Mouse (Mus musculus): ENCODE results near the gene Cdyl2. TPM values are rescaled to one million over a fixed set of nuclear protein-coding genes. Genes with fewer than 3 reads are reported as not detected.

Cdyl2 gene
- polyA plus RNA-seq, 1 experiment, result 4.6 TPM

DNA sequence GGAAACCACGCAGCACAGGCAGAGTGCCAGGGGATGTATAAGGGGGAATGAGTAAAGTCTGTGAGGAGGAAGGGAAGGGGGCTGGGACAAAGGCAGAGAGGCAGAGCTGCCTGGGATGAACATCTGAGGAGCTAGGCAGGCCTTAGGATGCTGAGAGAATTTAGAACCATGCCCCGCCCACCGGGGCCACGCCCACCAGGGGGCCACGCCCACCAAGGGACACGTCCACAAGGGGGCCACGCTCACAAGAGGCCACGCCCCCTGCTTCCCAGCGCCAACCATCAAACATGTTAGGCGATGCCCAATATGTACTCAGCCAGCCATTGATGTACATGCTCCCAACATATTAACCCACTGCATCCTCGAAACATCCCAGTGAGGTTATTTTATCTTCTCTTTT lies 102.7 kb downstream of the Cdyl2 start:
- TF ChIP-seq CTCF (IDR thresholded peaks at IDR 0.05; ENCODE audit: borderline replicate concordance, insufficient read depth, low read length) (no peak), POLR2A (IDR thresholded peaks at IDR 0.05; ENCODE audit: low read depth, low read length) (no peak)
- no peaks in the 10 kb centered on the region for H3K4me1 ChIP-seq (ENCODE audit: control insufficient read depth, insufficient read depth, low read length)
- no peak overlapping the region for H3K27ac ChIP-seq (ENCODE audit: insufficient read depth, low read length)
- no peak overlapping the region for H3K4me3 ChIP-seq (ENCODE audit: insufficient read depth, low read length)

DNA sequence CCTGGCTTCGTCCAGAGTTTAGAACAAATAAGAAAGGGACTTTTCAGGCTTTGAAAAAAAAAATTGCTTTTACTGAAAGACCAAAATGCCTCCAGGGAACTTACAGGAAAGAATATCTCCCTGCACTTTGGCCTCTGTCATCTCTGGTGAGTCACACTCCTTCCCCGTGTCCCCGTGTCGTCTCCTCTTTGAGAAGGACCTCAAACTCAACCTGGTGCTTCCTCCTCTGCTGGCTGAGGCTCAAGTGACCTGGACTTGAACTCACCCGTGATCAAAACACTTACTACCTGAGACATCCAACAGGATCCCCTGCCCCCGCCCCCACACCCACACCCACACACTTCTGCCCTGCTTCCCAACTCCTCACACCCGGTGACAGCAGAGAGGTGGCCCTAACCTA lies 103.8 kb downstream of the Cdyl2 start:
- no peaks in the 10 kb centered on the region for H3K4me1 ChIP-seq (ENCODE audit: control insufficient read depth, insufficient read depth, low read length)
- H3K27ac ChIP-seq (ENCODE audit: insufficient read depth, low read length), result no peak overlapping the region
- TF ChIP-seq POLR2A (IDR thresholded peaks at IDR 0.05; ENCODE audit: low read depth, low read length) (no peak), CTCF (IDR thresholded peaks at IDR 0.05; ENCODE audit: borderline replicate concordance, insufficient read depth, low read length) (no peak)
- H3K4me3 ChIP-seq (ENCODE audit: insufficient read depth, low read length), result no peak overlapping the region

DNA sequence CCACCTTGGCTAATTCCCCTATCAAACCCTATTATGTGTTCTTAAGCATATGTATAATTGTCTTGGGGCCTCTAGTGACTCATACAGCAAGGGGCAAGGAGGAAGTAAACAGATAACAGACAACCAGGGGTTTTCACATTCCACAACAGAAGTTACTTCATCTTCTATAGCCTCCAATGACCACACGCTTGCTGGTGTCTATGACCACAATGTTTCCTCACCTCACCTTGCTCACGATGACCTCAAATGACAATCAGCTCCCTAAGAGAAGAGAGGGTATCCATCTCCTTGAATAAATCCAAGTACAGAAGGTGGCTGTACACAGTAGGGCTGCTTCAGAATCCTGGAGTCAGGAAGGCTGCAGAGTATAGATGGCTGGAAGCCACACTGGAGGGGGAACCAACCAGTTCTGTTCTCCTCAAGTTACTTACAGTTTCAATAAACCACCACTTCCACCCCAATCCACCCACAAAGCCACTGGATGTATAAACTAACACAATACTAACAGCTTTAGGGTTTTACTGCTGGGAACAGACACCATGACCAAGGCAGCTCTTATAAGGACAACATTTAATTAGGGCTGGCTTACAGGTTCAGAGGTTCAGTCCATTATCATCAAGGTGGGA lies 104.8 kb downstream of the Cdyl2 start:
- no peak overlapping the region for H3K27ac ChIP-seq (ENCODE audit: insufficient read depth, low read length)
- no peaks in the 10 kb centered on the region for H3K4me1 ChIP-seq (ENCODE audit: control insufficient read depth, insufficient read depth, low read length)
- TF ChIP-seq CTCF (IDR thresholded peaks at IDR 0.05; ENCODE audit: borderline replicate concordance, insufficient read depth, low read length) (no peak), POLR2A (IDR thresholded peaks at IDR 0.05; ENCODE audit: low read depth, low read length) (no peak)
- no peak overlapping the region for H3K4me3 ChIP-seq (ENCODE audit: insufficient read depth, low read length)

- no peak for TF ChIP-seq CTCF (IDR thresholded peaks at IDR 0.05; ENCODE audit: borderline replicate concordance, insufficient read depth, low read length)
- no peak for TF ChIP-seq POLR2A (IDR thresholded peaks at IDR 0.05; ENCODE audit: low read depth, low read length)
- no peak overlapping the region for H3K4me3 ChIP-seq (ENCODE audit: insufficient read depth, low read length)
- no peak overlapping the region for H3K27ac ChIP-seq (ENCODE audit: insufficient read depth, low read length)
- 0 out of 2 replicates have a peak, but pooled peaks cover 3% of the 10 kb centered on the region for H3K4me1 ChIP-seq (ENCODE audit: control insufficient read depth, insufficient read depth, low read length)
Observed at GRCm38 (mm10) chr8:116623591-116623990, 109.2 kb downstream of the Cdyl2 start.

DNA sequence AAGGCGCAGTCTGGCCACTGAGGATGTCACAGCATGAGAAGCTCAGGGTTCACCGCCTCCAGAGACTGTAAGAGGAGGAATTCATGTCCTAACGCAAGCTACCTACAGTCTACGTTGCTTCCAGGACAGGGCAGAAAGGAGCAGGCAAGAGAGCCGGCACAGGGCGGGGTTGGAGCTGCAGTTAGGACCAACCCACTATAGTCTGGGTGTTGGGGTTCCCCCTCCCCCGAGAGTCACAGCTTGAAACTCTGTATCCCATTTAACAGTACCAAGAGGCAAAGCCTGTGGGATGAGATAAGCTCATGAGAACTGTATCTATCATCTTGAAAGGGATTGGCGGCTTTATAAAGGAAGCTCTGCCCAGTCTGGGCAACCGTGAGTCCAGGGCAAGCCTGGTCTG lies 110.5 kb downstream of the Cdyl2 start:
- H3K4me1 ChIP-seq (ENCODE audit: control insufficient read depth, insufficient read depth, low read length), result 0 out of 2 replicates have a peak, but pooled peaks cover 7% of the 10 kb centered on the region
- H3K4me3 ChIP-seq (ENCODE audit: insufficient read depth, low read length), result no peak overlapping the region
- TF ChIP-seq POLR2A (IDR thresholded peaks at IDR 0.05; ENCODE audit: low read depth, low read length) (no peak), CTCF (IDR thresholded peaks at IDR 0.05; ENCODE audit: borderline replicate concordance, insufficient read depth, low read length) (no peak)

DNA sequence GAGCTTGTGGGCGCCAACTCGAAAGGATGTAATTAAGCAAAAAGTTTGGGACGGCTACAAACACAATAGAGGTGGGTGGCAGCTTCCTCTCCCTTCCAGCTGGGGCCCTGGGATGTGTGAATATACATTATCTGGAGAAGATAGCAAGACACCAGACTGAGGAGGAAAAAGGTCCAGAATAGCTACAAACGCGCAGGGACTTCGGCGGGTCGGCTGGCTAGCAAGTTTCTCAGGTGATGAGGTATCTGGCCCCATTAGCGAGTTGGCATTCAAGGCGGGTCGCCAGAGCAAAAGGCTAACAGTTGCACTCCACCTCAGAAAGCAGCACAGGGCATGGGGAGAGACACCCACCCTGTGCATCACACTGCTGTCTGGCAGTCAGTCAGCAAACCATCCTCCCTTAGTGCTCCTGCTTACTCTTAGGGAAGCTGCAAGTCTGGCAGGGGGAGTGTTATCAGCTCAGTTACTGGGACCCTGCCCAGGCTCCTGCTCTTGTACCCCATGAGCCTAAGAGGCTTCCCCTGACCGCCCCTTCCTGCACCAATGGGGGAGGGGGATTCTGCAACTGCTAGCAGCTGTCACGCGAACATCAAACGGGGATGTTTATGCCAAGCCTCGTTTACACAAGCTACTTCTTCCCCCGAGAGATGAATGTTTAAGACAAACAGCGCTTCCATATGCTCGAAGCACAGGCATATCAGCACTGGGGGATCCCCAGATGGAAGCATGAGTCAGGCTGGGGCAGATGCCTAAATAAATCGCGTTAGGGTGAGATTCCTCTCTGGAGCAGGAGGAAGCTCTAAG lies 111.4 kb downstream of the Cdyl2 start:
- H3K27ac ChIP-seq (ENCODE audit: insufficient read depth, low read length), result no peak overlapping the region
- TF ChIP-seq CTCF (IDR thresholded peaks at IDR 0.05; ENCODE audit: borderline replicate concordance, insufficient read depth, low read length), result no peak
- TF ChIP-seq POLR2A (IDR thresholded peaks at IDR 0.05; ENCODE audit: low read depth, low read length), result no peak
- H3K4me3 ChIP-seq (ENCODE audit: insufficient read depth, low read length), result no peak overlapping the region
- 0 out of 2 replicates have a peak, but pooled peaks cover 7% of the 10 kb centered on the region for H3K4me1 ChIP-seq (ENCODE audit: control insufficient read depth, insufficient read depth, low read length)

More for the DNA sequence above, 110.5 kb downstream of the Cdyl2 start:
- no peak overlapping the region for H3K27ac ChIP-seq (ENCODE audit: insufficient read depth, low read length)

DNA sequence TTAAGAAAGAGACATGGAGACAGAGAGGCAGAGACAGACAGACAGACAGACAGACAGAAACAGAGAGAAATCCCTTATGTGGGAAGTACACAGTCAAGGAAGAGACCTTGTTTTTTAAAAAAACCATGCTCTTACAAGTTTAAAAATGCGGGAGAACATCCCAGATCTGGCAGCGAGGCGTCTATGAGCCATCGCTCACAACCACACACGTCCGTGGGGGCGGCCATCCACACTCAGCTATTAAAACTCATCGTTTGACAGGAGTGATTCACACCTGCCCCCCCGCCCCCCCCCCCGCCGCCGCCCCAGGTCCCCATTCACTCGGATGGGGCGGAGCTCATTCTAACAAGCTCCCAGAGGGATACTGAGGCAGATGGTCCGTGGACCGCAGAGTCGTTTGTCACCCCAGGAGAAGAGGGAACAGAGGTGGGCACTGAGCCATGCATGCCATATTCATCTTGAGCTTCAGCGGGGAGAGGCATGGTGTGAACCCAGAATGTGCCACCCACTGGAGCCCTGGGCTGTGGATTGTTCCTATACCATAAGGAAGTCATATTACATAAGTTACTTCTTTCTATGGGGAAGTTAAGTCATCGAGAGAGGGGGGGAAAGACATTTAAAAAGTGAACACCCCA lies 113.0 kb downstream of the Cdyl2 start:
- no peak for TF ChIP-seq CTCF (IDR thresholded peaks at IDR 0.05; ENCODE audit: borderline replicate concordance, insufficient read depth, low read length)
- TF ChIP-seq POLR2A (IDR thresholded peaks at IDR 0.05; ENCODE audit: low read depth, low read length), result no peak
- H3K27ac ChIP-seq (ENCODE audit: insufficient read depth, low read length), result no peak overlapping the region
- H3K4me3 ChIP-seq (ENCODE audit: insufficient read depth, low read length), result no peak overlapping the region
- 0 out of 2 replicates have a peak, but pooled peaks cover 7% of the 10 kb centered on the region for H3K4me1 ChIP-seq (ENCODE audit: control insufficient read depth, insufficient read depth, low read length)

GRCm38 (mm10) chr8:116619221-116619620 lies 113.6 kb downstream of the Cdyl2 start:
- TF ChIP-seq POLR2A (IDR thresholded peaks at IDR 0.05; ENCODE audit: low read depth, low read length) (no peak), CTCF (IDR thresholded peaks at IDR 0.05; ENCODE audit: borderline replicate concordance, insufficient read depth, low read length) (no peak)
- H3K4me1 ChIP-seq (ENCODE audit: control insufficient read depth, insufficient read depth, low read length), result 0 out of 2 replicates have a peak, but pooled peaks cover 7% of the 10 kb centered on the region
- no peak overlapping the region for H3K4me3 ChIP-seq (ENCODE audit: insufficient read depth, low read length)
- H3K27ac ChIP-seq (ENCODE audit: insufficient read depth, low read length), result no peak overlapping the region

GRCm38 (mm10) chr8:116618797-116619196 lies 114.0 kb downstream of the Cdyl2 start:
- H3K4me1 ChIP-seq (ENCODE audit: control insufficient read depth, insufficient read depth, low read length), result 0 out of 2 replicates have a peak, but pooled peaks cover 7% of the 10 kb centered on the region
- H3K27ac ChIP-seq (ENCODE audit: insufficient read depth, low read length), result peak overlapping the region; percentile 29; the same call in 1 of the 2 replicates
- H3K4me3 ChIP-seq (ENCODE audit: insufficient read depth, low read length), result no peak overlapping the region
- TF ChIP-seq CTCF (IDR thresholded peaks at IDR 0.05; ENCODE audit: borderline replicate concordance, insufficient read depth, low read length) (no peak), POLR2A (IDR thresholded peaks at IDR 0.05; ENCODE audit: low read depth, low read length) (no peak)

Measured in embryonic fibroblast, embryonic 13.5 days (primary cell).